Mouse (Mus musculus) left cerebral cortex, postnatal 4 days (tissue): Measurements from ENCODE around the gene Gab2. TPM values are rescaled to one million over a fixed set of nuclear protein-coding genes. Genes with fewer than 3 reads are reported as not detected.

ENCODE experiments used
- DNase-seq: peaks from one replicate; pipeline ENCODE4 v3.0.0-alpha.2; 2022
- intact Hi-C: fragments of 180-260 bp; cut with DNase I; formaldehyde crosslinking; loops from one replicate; pipeline ENCODE4 v1.15.1; 2025
- total RNA-seq, 2 experiments: library from RNA; stranded (reverse); gene quantifications; 2 replicates each; pipeline ENCODE4 v1.2.3; 2021

Gene Gab2
- total RNA-seq, 2 experiments from 2014 or later: 37.3 to 41.0 TPM

GRCm38 (mm10) chr7:97357840-97358239 lies 276.5 kb downstream of the Gab2 start:
- intact Hi-C loops: no loop called here
- DNase-seq: no peak

DNA sequence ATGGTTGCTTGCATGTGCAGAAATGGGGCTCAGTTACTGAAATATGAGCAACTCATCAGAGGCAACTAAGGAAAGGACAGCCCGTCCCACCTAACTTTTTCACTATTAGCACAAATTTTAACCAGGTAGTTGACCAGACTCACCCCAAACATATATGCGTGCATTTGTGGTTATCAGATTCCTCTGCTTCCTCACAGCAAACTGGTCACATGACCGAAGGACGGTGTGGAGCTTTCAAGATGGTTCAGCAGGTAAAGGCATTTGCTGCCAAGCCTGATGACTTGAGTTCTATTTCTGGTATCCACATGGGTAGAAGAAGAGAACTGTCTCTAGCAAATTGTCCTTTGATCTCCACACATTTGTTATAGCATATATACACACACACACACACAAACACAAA lies 277.0 kb downstream of the Gab2 start:
- no peak for DNase-seq
- intact Hi-C loops: no loop called here

Other genes starting within 250 kb of the Gab2 start
- 10 to 100 TPM; 17.6 to 19.7 TPM for gene Nars2, start 130.1 kb upstream of the Gab2 start, total RNA-seq